Mouse (Mus musculus) forebrain, embryonic 15.5 days (tissue): ENCODE data around the gene Chdh. TPM values are rescaled to one million over a fixed set of nuclear protein-coding genes. Genes with fewer than 3 reads are reported as not detected.

Source experiments
- ATAC-seq: fragments of 200-750 bp; cut with Nextera tagmentation; replicated peaks from 2 replicates; pipeline ENCODE4 v1.8.0; 2017; ENCODE audit warnings: mild to moderate bottlenecking, moderate TSS enrichment, moderate library complexity
- H3K27ac ChIP-seq: fragments of 300-500 bp; sonication (generic); replicated peaks from 2 replicates; pipeline ENCODE4 v1.5.1; 2015; ENCODE audit warnings: mild to moderate bottlenecking, inconsistent platforms
- H3K27me3 ChIP-seq: fragments of 300-500 bp; sonication (generic); 2 replicates; pipeline ENCODE4 v1.6.1; 2015; ENCODE audit warnings: inconsistent platforms
- H3K36me3 ChIP-seq: fragments of 300-500 bp; sonication (generic); 2 replicates; pipeline ENCODE4 v1.6.1; 2015; ENCODE audit warnings: mild to moderate bottlenecking, inconsistent platforms
- H3K4me1 ChIP-seq: fragments of 300-500 bp; sonication (generic); 2 replicates; pipeline ENCODE4 v1.6.1; 2015; ENCODE audit warnings: inconsistent platforms
- H3K4me2 ChIP-seq: fragments of 300-500 bp; sonication (generic); replicated peaks from 2 replicates; pipeline ENCODE4 v1.6.1; 2015; ENCODE audit warnings: mild to moderate bottlenecking, inconsistent platforms
- H3K4me3 ChIP-seq: fragments of 300-500 bp; sonication (generic); 2 replicates; pipeline ENCODE4 v1.5.1; 2015; ENCODE audit warnings: mild to moderate bottlenecking, inconsistent platforms
- H3K9ac ChIP-seq: fragments of 300-500 bp; sonication (generic); replicated peaks from 2 replicates; pipeline ENCODE4 v1.6.1; 2015; ENCODE audit warnings: mild to moderate bottlenecking, inconsistent platforms
- H3K9me3 ChIP-seq: fragments of 300-500 bp; sonication (generic); 2 replicates; pipeline ENCODE4 v1.6.1; 2016; ENCODE audit warnings: inconsistent platforms
- WGBS: fragments of 180-500 bp; shearing (Covaris S2); methylation state at CpG from one replicate; pipeline ENCODE4 v1.1.7; 2015; ENCODE audit warnings: mixed read lengths; 5-methylcytosine and 5-hydroxymethylcytosine counted together
- polyA plus RNA-seq: library from polyadenylated mRNA; unstranded; fragments of >200 nt; fragmentation: Nextera tagmentation; extraction: Ambion mirVana; gene quantifications from 2 replicates; pipeline ENCODE4 v1.2.1, GENCODE M21; 2015

Chdh gene
- polyA plus RNA-seq, 1 experiment from 2014 or later: 0.25 TPM

GRCm38 (mm10) chr14:30017794-30018462 lies 9.1 kb downstream of the Chdh start:
- H3K4me3 ChIP-seq: no peak overlapping the region
- H3K9ac ChIP-seq: no peak overlapping the region
- H3K36me3 ChIP-seq: no peaks in the 10 kb centered on the region
- no peaks in the 10 kb centered on the region for H3K27me3 ChIP-seq
- 90% methylated on average over 8 of the region's 8 CpGs for WGBS
- no peak overlapping the region for H3K27ac ChIP-seq
- ATAC-seq: no peak
- H3K4me1 ChIP-seq: no peaks in the 10 kb centered on the region
- no peak overlapping the region for H3K4me2 ChIP-seq
- H3K9me3 ChIP-seq: no peaks in the 10 kb centered on the region

GRCm38 (mm10) chr14:30018463-30018801 lies 9.6 kb downstream of the Chdh start:
- H3K36me3 ChIP-seq: no peaks in the 10 kb centered on the region
- H3K4me2 ChIP-seq: no peak overlapping the region
- 97% methylated on average over 4 of the region's 4 CpGs for WGBS
- no peaks in the 10 kb centered on the region for H3K9me3 ChIP-seq
- no peaks in the 10 kb centered on the region for H3K4me1 ChIP-seq
- no peak overlapping the region for H3K4me3 ChIP-seq
- no peaks in the 10 kb centered on the region for H3K27me3 ChIP-seq
- H3K27ac ChIP-seq: no peak overlapping the region
- no peak overlapping the region for H3K9ac ChIP-seq
- no peak for ATAC-seq

- Histone ChIP-seq H3K9me3 (no peaks in the 10 kb centered on the region), H3K4me3 (no peak overlapping the region), H3K4me2 (no peak overlapping the region), H3K9ac (no peak overlapping the region), H3K36me3 (no peaks in the 10 kb centered on the region), H3K27ac (no peak overlapping the region), H3K27me3 (no peaks in the 10 kb centered on the region), H3K4me1 (no peaks in the 10 kb centered on the region)
- 95% methylated on average over 6 of the region's 6 CpGs for WGBS
- no peak for ATAC-seq
Observed at GRCm38 (mm10) chr14:30018846-30019245, 10.0 kb downstream of the Chdh start.

- ATAC-seq: no peak
- no peak overlapping the region for H3K4me3 ChIP-seq
- 95% methylated on average over 8 of the region's 8 CpGs for WGBS
Observed at GRCm38 (mm10) chr14:30019375-30019774, 10.6 kb downstream of the Chdh start.

GRCm38 (mm10) chr14:30019792-30020575 lies 11.2 kb downstream of the Chdh start:
- Histone ChIP-seq H3K9me3 (no peaks in the 10 kb centered on the region), H3K4me2 (no peak overlapping the region), H3K4me1 (no peaks in the 10 kb centered on the region), H3K9ac (no peak overlapping the region), H3K36me3 (no peaks in the 10 kb centered on the region), H3K27me3 (no peaks in the 10 kb centered on the region), H3K27ac (no peak overlapping the region), H3K4me3 (no peak overlapping the region)
- WGBS: 41% methylated on average over 9 of the region's 9 CpGs
- no peak for ATAC-seq

More at GRCm38 (mm10) chr14:30019375-30019774, 10.6 kb downstream of the Chdh start:
- H3K36me3 ChIP-seq: no peaks in the 10 kb centered on the region
- no peak overlapping the region for H3K4me2 ChIP-seq
- no peaks in the 10 kb centered on the region for H3K27me3 ChIP-seq
- H3K9ac ChIP-seq: no peak overlapping the region
- H3K9me3 ChIP-seq: no peaks in the 10 kb centered on the region
- H3K27ac ChIP-seq: no peak overlapping the region
- H3K4me1 ChIP-seq: no peaks in the 10 kb centered on the region

GRCm38 (mm10) chr14:30022471-30022870 lies 13.6 kb downstream of the Chdh start:
- no peak overlapping the region for H3K27ac ChIP-seq
- no peaks in the 10 kb centered on the region for H3K9me3 ChIP-seq
- no peaks in the 10 kb centered on the region for H3K27me3 ChIP-seq
- no peaks in the 10 kb centered on the region for H3K36me3 ChIP-seq
- H3K4me1 ChIP-seq: no peaks in the 10 kb centered on the region
- H3K9ac ChIP-seq: no peak overlapping the region
- no peak for ATAC-seq
- WGBS: 95% methylated on average over 6 of the region's 6 CpGs
- H3K4me3 ChIP-seq: no peak overlapping the region
- H3K4me2 ChIP-seq: no peak overlapping the region

- ATAC-seq: no peak
- H3K27me3 ChIP-seq: no peaks in the 10 kb centered on the region
- no peaks in the 10 kb centered on the region for H3K36me3 ChIP-seq
- WGBS: 56% methylated on average over 7 of the region's 7 CpGs
- H3K9ac ChIP-seq: no peak overlapping the region
- H3K9me3 ChIP-seq: no peaks in the 10 kb centered on the region
- no peak overlapping the region for H3K4me3 ChIP-seq
- H3K4me1 ChIP-seq: no peaks in the 10 kb centered on the region
- H3K27ac ChIP-seq: no peak overlapping the region
- no peak overlapping the region for H3K4me2 ChIP-seq
Observed at GRCm38 (mm10) chr14:30024387-30024786, 15.6 kb downstream of the Chdh start.

GRCm38 (mm10) chr14:30027378-30027777 lies 18.6 kb downstream of the Chdh start:
- H3K9ac ChIP-seq: no peak overlapping the region
- H3K4me1 ChIP-seq: no peaks in the 10 kb centered on the region
- H3K27ac ChIP-seq: no peak overlapping the region
- H3K4me3 ChIP-seq: no peak overlapping the region
- no peak overlapping the region for H3K4me2 ChIP-seq
- H3K36me3 ChIP-seq: no peaks in the 10 kb centered on the region
- WGBS: 38% methylated on average over 2 of the region's 2 CpGs
- H3K27me3 ChIP-seq: no peaks in the 10 kb centered on the region
- no peak for ATAC-seq
- no peaks in the 10 kb centered on the region for H3K9me3 ChIP-seq

GRCm38 (mm10) chr14:30033405-30033804 lies 24.6 kb downstream of the Chdh start:
- Histone ChIP-seq H3K27ac (no peak overlapping the region), H3K4me1 (no peaks in the 10 kb centered on the region), H3K9me3 (no peaks in the 10 kb centered on the region), H3K36me3 (no peaks in the 10 kb centered on the region), H3K4me3 (no peak overlapping the region), H3K27me3 (no peaks in the 10 kb centered on the region), H3K9ac (no peak overlapping the region), H3K4me2 (no peak overlapping the region)
- ATAC-seq: no peak
- 79% methylated on average over 8 of the region's 8 CpGs for WGBS

GRCm38 (mm10) chr14:30038431-30038830 lies 29.6 kb downstream of the Chdh start:
- Histone ChIP-seq H3K36me3 (no peaks in the 10 kb centered on the region), H3K4me3 (no peak overlapping the region), H3K9me3 (no peaks in the 10 kb centered on the region), H3K27me3 (no peaks in the 10 kb centered on the region), H3K27ac (peak overlapping the region; percentile 47), H3K9ac (no peak overlapping the region), H3K4me2 (no peak overlapping the region), H3K4me1 (no peaks in the 10 kb centered on the region)
- WGBS: 80% methylated on average over 18 of the region's 18 CpGs
- ATAC-seq: peak; percentile 60; the same call in 1 of the 2 replicates

- no peak overlapping the region for H3K9ac ChIP-seq
- WGBS: 85% methylated on average over 4 of the region's 4 CpGs
- no peaks in the 10 kb centered on the region for H3K27me3 ChIP-seq
- ATAC-seq: no peak
- H3K36me3 ChIP-seq: no peaks in the 10 kb centered on the region
- no peak overlapping the region for H3K4me3 ChIP-seq
- H3K9me3 ChIP-seq: no peaks in the 10 kb centered on the region
- no peaks in the 10 kb centered on the region for H3K4me1 ChIP-seq
- H3K4me2 ChIP-seq: no peak overlapping the region
- no peak overlapping the region for H3K27ac ChIP-seq
Observed at GRCm38 (mm10) chr14:30039413-30039812, 30.6 kb downstream of the Chdh start.

GRCm38 (mm10) chr14:30041836-30042235 lies 33.0 kb downstream of the Chdh start:
- Histone ChIP-seq H3K4me2 (no peak overlapping the region), H3K27ac (no peak overlapping the region), H3K4me1 (no peaks in the 10 kb centered on the region), H3K4me3 (no peak overlapping the region), H3K9me3 (no peaks in the 10 kb centered on the region), H3K36me3 (no peaks in the 10 kb centered on the region), H3K27me3 (no peaks in the 10 kb centered on the region), H3K9ac (no peak overlapping the region)
- 77% methylated on average over 9 of the region's 9 CpGs for WGBS
- no peak for ATAC-seq
